Mouse (Mus musculus): ENCODE measurements around the gene Cdh4. TPM values are rescaled to one million over a fixed set of nuclear protein-coding genes. Genes with fewer than 3 reads are reported as not detected.

The Cdh4 gene
- polyA plus RNA-seq, 1 experiment from 2014 or later: 17.0 TPM

- Histone ChIP-seq H3K36me3 (replicated peaks) (0 out of 2 replicates have a peak, but pooled peaks cover 3% of the 10 kb centered on the region), H3K27ac (peak overlapping the region; percentile 30; the same call in 1 of the 2 replicates), H3K27me3 (ENCODE audit: poor library complexity, severe bottlenecking) (no peaks in the 10 kb centered on the region), H3K4me1 (peaks cover 44% of the 10 kb centered on the region), H3K4me3 (no peak overlapping the region), H3K9me3 (no peaks in the 10 kb centered on the region)
- no peak for DNase-seq (ENCODE audit: extremely low spot score, low spot score)
- WGBS: 86% methylated on average over 12 of the region's 12 CpGs
Measured at GRCm38 (mm10) chr2:179795452-179795851, 353.2 kb downstream of the Cdh4 start.

DNA sequence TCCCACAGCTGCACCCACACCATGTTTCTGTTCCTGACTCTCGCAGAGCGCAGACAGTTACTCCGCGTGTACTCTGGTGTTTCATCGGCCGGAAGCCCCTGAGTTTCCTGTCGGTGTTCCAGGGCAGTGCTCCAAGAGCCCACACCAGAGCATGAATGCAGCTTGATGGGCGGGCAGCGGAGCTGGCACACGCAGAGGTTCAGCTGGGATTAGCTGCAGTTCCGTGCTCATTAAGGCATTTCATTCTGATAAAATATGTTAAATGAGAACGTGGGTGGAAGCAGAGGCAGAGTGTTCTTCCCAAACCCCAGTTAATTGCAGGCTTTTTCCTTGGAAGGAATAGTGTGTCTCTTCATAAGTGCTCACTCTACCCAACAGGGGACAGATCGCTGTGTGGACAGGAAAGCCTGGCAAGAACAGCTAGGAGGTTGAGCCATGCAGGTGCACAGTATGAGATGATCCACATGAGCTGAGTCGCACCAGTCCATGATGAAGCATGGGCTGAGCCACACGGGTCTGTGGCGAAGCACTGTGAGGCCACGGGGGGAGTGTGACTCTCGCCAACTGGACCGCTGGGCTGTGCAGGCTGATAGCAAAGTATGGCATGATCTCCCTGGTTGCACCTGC is 357.8 kb downstream of the Cdh4 start:
- Histone ChIP-seq H3K4me1 (peaks cover 8% of the 10 kb centered on the region; the same call in 1 of the 2 replicates), H3K36me3 (replicated peaks) (0 out of 2 replicates have a peak, but pooled peaks cover 3% of the 10 kb centered on the region), H3K27me3 (ENCODE audit: poor library complexity, severe bottlenecking) (no peaks in the 10 kb centered on the region), H3K4me3 (no peak overlapping the region), H3K27ac (no peak overlapping the region), H3K9me3 (no peaks in the 10 kb centered on the region)
- DNase-seq (ENCODE audit: extremely low spot score, low spot score): no peak
- WGBS: 91% methylated on average over 19 of the region's 19 CpGs

DNA sequence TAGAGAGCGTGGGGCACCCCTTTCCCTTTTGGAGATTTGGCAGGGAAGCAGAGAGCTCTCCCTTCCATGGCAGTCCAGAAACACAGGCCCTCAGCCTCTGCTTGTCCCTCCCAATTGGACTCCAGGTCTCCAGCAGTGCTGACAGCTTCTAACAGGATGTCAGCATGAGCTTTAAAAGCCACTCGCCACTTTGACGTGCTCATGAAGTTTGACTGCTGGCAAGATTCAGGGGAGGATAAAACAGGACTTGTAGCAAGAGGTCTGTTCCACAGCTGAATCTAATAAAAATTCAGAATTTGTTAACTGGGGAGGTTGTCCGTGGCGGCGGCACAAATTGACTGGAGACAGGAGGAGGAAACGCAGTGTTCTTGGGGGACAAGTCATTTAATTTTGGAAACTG is 358.8 kb downstream of the Cdh4 start:
- Histone ChIP-seq H3K4me1 (no peaks in the 10 kb centered on the region), H3K27me3 (ENCODE audit: poor library complexity, severe bottlenecking) (no peaks in the 10 kb centered on the region), H3K27ac (no peak overlapping the region), H3K4me3 (no peak overlapping the region), H3K36me3 (replicated peaks) (0 out of 2 replicates have a peak, but pooled peaks cover 3% of the 10 kb centered on the region), H3K9me3 (no peaks in the 10 kb centered on the region)
- DNase-seq (ENCODE audit: extremely low spot score, low spot score): no peak
- WGBS: 82% methylated on average over 7 of the region's 7 CpGs

DNA sequence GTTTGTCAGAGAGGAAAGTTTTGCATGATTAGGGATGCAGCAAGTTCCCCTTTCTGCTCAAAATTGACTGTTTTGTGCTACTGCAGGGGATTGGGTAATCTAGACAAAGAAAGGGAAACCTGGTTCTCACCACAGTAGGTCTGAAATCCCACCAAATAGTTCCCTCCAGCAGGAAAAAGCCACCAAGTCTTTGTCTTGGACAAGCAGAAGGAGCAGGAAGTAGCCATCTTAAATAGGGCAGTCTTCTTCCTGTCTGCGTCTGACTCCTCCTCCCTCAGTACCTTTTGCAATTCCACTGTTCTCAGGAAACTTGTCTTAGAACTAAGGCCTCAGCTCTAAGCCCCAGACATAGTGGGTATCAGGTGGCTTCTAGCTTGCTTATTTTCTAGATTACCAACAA is 360.2 kb downstream of the Cdh4 start:
- Histone ChIP-seq H3K4me3 (no peak overlapping the region), H3K27me3 (ENCODE audit: poor library complexity, severe bottlenecking) (no peaks in the 10 kb centered on the region), H3K27ac (no peak overlapping the region), H3K36me3 (replicated peaks) (0 out of 2 replicates have a peak, but pooled peaks cover 3% of the 10 kb centered on the region), H3K9me3 (no peaks in the 10 kb centered on the region), H3K4me1 (no peaks in the 10 kb centered on the region)
- WGBS: 93% methylated on average over 1 of the region's 1 CpGs
- DNase-seq (ENCODE audit: extremely low spot score, low spot score): no peak

GRCm38 (mm10) chr2:179811086-179811485 is 368.9 kb downstream of the Cdh4 start:
- Histone ChIP-seq H3K27me3 (ENCODE audit: poor library complexity, severe bottlenecking) (no peaks in the 10 kb centered on the region), H3K9me3 (no peaks in the 10 kb centered on the region), H3K4me3 (no peak overlapping the region), H3K36me3 (replicated peaks) (0 out of 2 replicates have a peak, but pooled peaks cover 2% of the 10 kb centered on the region), H3K4me1 (peaks cover 9% of the 10 kb centered on the region; the same call in 1 of the 2 replicates), H3K27ac (no peak overlapping the region)
- WGBS: 93% methylated on average over 5 of the region's 5 CpGs
- DNase-seq (ENCODE audit: extremely low spot score, low spot score): no peak

DNA sequence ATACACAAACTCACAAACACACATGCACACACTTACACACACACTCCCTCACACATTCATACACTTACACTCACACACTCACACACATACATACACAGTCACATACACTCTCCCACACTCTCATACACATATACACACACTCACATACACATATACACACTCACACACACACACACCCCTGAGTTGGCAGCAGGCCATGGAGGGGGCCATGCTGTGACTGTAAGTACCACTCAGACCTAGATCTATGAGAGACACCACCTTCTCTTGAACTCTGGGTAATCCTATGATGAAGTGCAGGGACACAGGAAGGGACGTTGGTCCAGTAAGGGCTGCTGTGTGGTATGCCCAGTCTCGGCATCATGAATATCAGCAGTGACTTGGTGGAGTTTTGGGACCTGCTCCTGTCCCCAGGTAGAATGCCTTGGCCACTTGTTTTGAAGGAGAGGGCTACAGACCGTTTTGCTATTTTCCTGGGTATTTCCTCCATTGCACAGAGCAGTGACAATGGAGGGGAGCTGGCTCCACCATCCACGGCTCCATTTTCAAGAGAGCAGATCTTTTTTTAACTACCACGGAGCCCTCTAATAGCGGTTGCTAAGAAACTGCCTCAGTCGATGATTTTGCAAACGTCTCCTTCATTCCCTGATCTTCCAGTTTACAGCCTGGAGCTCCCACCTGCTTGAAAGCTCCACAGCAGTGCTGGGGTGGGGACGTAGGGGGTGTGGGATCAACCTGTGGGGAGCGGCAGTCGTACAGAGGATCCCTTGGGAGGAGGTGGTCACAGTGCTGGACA is 371.0 kb downstream of the Cdh4 start:
- Histone ChIP-seq H3K36me3 (replicated peaks) (0 out of 2 replicates have a peak, but pooled peaks cover 2% of the 10 kb centered on the region), H3K4me1 (peaks cover 9% of the 10 kb centered on the region; the same call in 1 of the 2 replicates), H3K27ac (peak overlapping the region; percentile 5; the same call in 1 of the 2 replicates), H3K27me3 (ENCODE audit: poor library complexity, severe bottlenecking) (no peaks in the 10 kb centered on the region), H3K4me3 (no peak overlapping the region), H3K9me3 (no peaks in the 10 kb centered on the region)
- DNase-seq (ENCODE audit: extremely low spot score, low spot score): no peak
- 82% methylated on average over 11 of the region's 11 CpGs for WGBS

DNA sequence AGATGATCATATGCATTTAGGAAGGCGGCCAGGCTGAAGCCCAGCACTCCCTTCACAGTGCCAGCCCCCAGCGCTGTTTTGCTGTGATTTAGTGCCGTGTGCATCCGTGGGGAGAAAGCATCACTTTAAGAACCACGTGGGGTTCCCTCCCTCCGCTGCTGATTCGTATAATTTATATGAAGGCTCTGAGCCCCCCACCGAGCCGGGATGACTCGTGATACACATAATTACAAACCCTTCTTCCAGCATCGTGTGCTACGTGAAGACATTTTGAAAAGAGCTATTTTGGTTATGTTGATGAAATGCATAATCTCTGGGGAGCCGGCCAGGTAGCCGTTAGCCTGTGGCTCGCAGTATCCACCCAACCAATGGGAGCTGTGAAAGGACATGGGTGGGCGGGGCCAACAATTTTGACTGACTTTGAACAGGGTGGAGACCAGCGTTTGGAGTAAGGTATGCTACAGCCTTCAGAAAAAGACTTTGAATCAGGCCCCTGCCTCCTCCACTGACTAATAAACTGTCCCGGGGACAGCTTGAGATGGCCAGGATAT is 382.6 kb downstream of the Cdh4 start:
- no peak overlapping the region for H3K27ac ChIP-seq
- H3K27me3 ChIP-seq (ENCODE audit: poor library complexity, severe bottlenecking): no peaks in the 10 kb centered on the region
- H3K4me3 ChIP-seq: no peak overlapping the region
- no peaks in the 10 kb centered on the region for H3K36me3 ChIP-seq (replicated peaks)
- peaks cover 38% of the 10 kb centered on the region for H3K4me1 ChIP-seq
- H3K9me3 ChIP-seq: no peaks in the 10 kb centered on the region
- no peak for DNase-seq (ENCODE audit: extremely low spot score, low spot score)
- 51% methylated on average over 18 of the region's 18 CpGs for WGBS

DNA sequence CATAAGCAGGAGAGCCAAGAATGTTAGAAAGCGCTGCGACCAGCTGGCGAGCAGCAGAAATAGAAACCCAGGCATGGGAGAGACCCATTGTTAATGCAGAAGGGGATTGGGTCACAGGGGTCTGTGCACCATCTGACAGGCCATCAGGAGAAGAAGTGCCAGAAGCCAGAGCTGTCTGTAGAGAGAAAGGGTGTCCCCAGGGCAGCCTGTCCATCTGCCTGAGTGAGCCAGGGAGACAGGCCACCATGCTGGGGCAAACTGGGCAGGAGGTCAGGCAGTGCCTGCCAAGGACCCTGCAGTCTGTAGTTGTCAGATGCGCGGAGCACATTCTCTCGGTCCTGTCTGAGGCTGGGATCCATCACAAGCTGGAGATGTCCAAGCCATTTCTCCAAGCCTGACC is 386.7 kb downstream of the Cdh4 start:
- no peaks in the 10 kb centered on the region for H3K9me3 ChIP-seq
- H3K4me3 ChIP-seq: no peak overlapping the region
- no peaks in the 10 kb centered on the region for H3K36me3 ChIP-seq (replicated peaks)
- H3K27me3 ChIP-seq (ENCODE audit: poor library complexity, severe bottlenecking): no peaks in the 10 kb centered on the region
- 95% methylated on average over 6 of the region's 6 CpGs for WGBS
- no peak for DNase-seq (ENCODE audit: extremely low spot score, low spot score)
- peaks cover 20% of the 10 kb centered on the region for H3K4me1 ChIP-seq
- no peak overlapping the region for H3K27ac ChIP-seq

- WGBS: 23% methylated on average over 6 of the region's 6 CpGs
- H3K4me3 ChIP-seq: no peak overlapping the region
- peaks cover 17% of the 10 kb centered on the region for H3K4me1 ChIP-seq
- peak; percentile 33 for DNase-seq (ENCODE audit: extremely low spot score, low spot score)
- no peaks in the 10 kb centered on the region for H3K27me3 ChIP-seq (ENCODE audit: poor library complexity, severe bottlenecking)
- no peaks in the 10 kb centered on the region for H3K36me3 ChIP-seq (replicated peaks)
- H3K27ac ChIP-seq: no peak overlapping the region
- H3K9me3 ChIP-seq: no peaks in the 10 kb centered on the region
Measured at GRCm38 (mm10) chr2:179829972-179830371, 387.7 kb downstream of the Cdh4 start.

DNA sequence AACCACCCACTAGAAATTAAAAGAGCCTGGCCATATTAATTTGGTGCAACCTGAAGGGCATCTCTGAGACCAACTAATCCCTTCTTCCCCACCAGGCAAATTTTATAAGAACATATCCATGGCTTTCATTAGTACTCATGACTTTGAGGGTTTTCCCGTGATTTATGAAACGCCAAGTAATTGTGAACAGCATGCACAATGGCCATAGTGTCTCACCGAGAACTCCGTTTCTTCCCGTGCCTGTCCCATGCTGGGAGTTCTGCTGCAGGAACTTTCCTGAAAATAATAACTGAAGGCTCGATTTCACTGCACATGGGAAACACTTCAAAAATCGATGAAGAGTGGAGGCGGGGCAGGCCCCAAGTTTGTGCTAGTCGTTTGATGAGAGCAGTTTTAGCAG is 392.7 kb downstream of the Cdh4 start:
- H3K4me1 ChIP-seq: peaks cover 38% of the 10 kb centered on the region
- no peak overlapping the region for H3K27ac ChIP-seq
- DNase-seq (ENCODE audit: extremely low spot score, low spot score): no peak
- 82% methylated on average over 9 of the region's 9 CpGs for WGBS
- peaks cover 11% of the 10 kb centered on the region; the same call in 1 of the 2 replicates for H3K27me3 ChIP-seq (ENCODE audit: poor library complexity, severe bottlenecking)
- H3K9me3 ChIP-seq: no peaks in the 10 kb centered on the region
- H3K36me3 ChIP-seq (replicated peaks): no peaks in the 10 kb centered on the region
- no peak overlapping the region for H3K4me3 ChIP-seq

- WGBS: 64% methylated on average over 7 of the region's 7 CpGs
- no peaks in the 10 kb centered on the region for H3K36me3 ChIP-seq (replicated peaks)
- H3K27me3 ChIP-seq (ENCODE audit: poor library complexity, severe bottlenecking): peaks cover 11% of the 10 kb centered on the region; the same call in 1 of the 2 replicates
- no peaks in the 10 kb centered on the region for H3K9me3 ChIP-seq
- H3K27ac ChIP-seq: peak overlapping the region; percentile 60; the same call in 1 of the 2 replicates
- H3K4me3 ChIP-seq: no peak overlapping the region
- H3K4me1 ChIP-seq: peaks cover 38% of the 10 kb centered on the region
- no peak for DNase-seq (ENCODE audit: extremely low spot score, low spot score)
Measured at GRCm38 (mm10) chr2:179835570-179835969, 393.3 kb downstream of the Cdh4 start.

DNA sequence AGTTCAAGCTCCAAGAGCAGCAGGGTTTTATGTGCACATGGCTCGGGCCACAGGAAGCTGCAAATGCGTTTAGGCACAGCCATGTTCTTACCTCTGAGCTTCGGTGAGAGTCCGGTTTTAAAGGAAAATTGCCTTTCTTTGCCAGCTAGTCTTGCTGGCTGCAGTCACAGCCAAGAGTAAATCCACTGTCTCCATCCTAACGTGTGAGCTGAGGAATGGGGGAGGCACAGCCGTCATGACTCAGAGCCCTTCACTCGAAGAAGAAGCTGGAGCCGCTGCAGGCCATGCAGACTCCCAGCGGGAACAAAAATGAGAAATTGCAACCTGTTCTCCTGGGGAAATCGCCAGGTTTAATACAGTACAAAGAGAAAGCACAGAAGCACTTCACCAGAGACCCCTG is 395.0 kb downstream of the Cdh4 start:
- Histone ChIP-seq H3K36me3 (replicated peaks) (no peaks in the 10 kb centered on the region), H3K4me1 (peaks cover 38% of the 10 kb centered on the region), H3K27me3 (ENCODE audit: poor library complexity, severe bottlenecking) (peaks cover 11% of the 10 kb centered on the region; the same call in 1 of the 2 replicates), H3K27ac (0 out of 2 replicates have a peak overlapping the region, but pooled peaks have one; percentile 60), H3K4me3 (no peak overlapping the region), H3K9me3 (no peaks in the 10 kb centered on the region)
- 81% methylated on average over 10 of the region's 10 CpGs for WGBS
- DNase-seq (ENCODE audit: extremely low spot score, low spot score): no peak

Data from forebrain, embryonic 10.5 days (tissue).